Mouse (Mus musculus) layer of hippocampus, adult 9-10 months (tissue): ENCODE measurements around the gene Lrrc8a.

ENCODE experiments used
- DNase-seq: peaks from one replicate; pipeline ENCODE4 v3.0.0; 2022; ENCODE audit warnings: low spot score

The Lrrc8a gene

GRCm38 (mm10) chr2:30261921-30262839 lies 24.7 kb downstream of the Lrrc8a start:
- no peak for DNase-seq

GRCm38 (mm10) chr2:30262840-30263441 lies 25.4 kb downstream of the Lrrc8a start:
- no peak for DNase-seq

- DNase-seq: no peak
Measured at GRCm38 (mm10) chr2:30263811-30264210, 26.3 kb downstream of the Lrrc8a start.

GRCm38 (mm10) chr2:30264671-30265519 lies 27.4 kb downstream of the Lrrc8a start:
- DNase-seq: no peak

- peak; percentile 51 for DNase-seq
Measured at GRCm38 (mm10) chr2:30265767-30266253, 28.3 kb downstream of the Lrrc8a start, which contains the start of gene Phyhd1. Phyhd1 (plus strand) TSS chr2:30266203.

GRCm38 (mm10) chr2:30266392-30266941 lies 29.0 kb downstream of the Lrrc8a start:
- DNase-seq: no peak

- no peak for DNase-seq
Measured at GRCm38 (mm10) chr2:30267466-30267865, 30.0 kb downstream of the Lrrc8a start.

GRCm38 (mm10) chr2:30268371-30268770 lies 30.9 kb downstream of the Lrrc8a start:
- no peak for DNase-seq

- DNase-seq: no peak
Measured at GRCm38 (mm10) chr2:30269241-30269990, 31.9 kb downstream of the Lrrc8a start.

GRCm38 (mm10) chr2:30270134-30270533 lies 32.6 kb downstream of the Lrrc8a start:
- peak; percentile 63 for DNase-seq

- DNase-seq: no peak
Measured at GRCm38 (mm10) chr2:30280743-30281142, 43.2 kb downstream of the Lrrc8a start, which contains the start of gene Gm28038. Gm28038 (plus strand) TSS chr2:30281043.

GRCm38 (mm10) chr2:30281651-30282050 lies 44.1 kb downstream of the Lrrc8a start:
- no peak for DNase-seq

- DNase-seq: no peak
Measured at GRCm38 (mm10) chr2:30283193-30283592, 45.7 kb downstream of the Lrrc8a start.

GRCm38 (mm10) chr2:30285004-30285403 lies 47.5 kb downstream of the Lrrc8a start:
- no peak for DNase-seq

- DNase-seq: no peak
Measured at GRCm38 (mm10) chr2:30285416-30286181, 48.1 kb downstream of the Lrrc8a start.

- DNase-seq: peak; percentile 75
Measured at GRCm38 (mm10) chr2:30286192-30287026, 48.9 kb downstream of the Lrrc8a start, which contains the start of the genes Dolk and Nup188. Dolk (minus strand) TSS chr2:30286334. Nup188 (plus strand) TSS chr2:30286397.

GRCm38 (mm10) chr2:30287027-30287373 lies 49.5 kb downstream of the Lrrc8a start:
- DNase-seq: no peak

GRCm38 (mm10) chr2:30299525-30299924 lies 62.0 kb downstream of the Lrrc8a start:
- no peak for DNase-seq

GRCm38 (mm10) chr2:30299966-30300365 lies 62.5 kb downstream of the Lrrc8a start:
- DNase-seq: no peak
